Mouse (Mus musculus): ENCODE results near the gene Gm29797.

Gene Gm29797

GRCm38 (mm10) chr2:181656734-181657133, at the start of gene Gm29797:
Gm29797 (plus strand) TSS chr2:181657034.
- no peak for DNase-seq (ENCODE audit: low spot score)

GRCm38 (mm10) chr2:181618761-181619495, 37.9 kb upstream of the Gm29797 start:
- DNase-seq (ENCODE audit: low spot score) = no peak

- DNase-seq (ENCODE audit: low spot score) = no peak
These were observed 33.4 kb upstream of the Gm29797 start for GRCm38 (mm10) chr2:181623401-181623800.

- no peak for DNase-seq (ENCODE audit: low spot score)
These were observed 28.4 kb upstream of the Gm29797 start for GRCm38 (mm10) chr2:181628471-181628870.

GRCm38 (mm10) chr2:181632624-181633023, 24.2 kb upstream of the Gm29797 start:
- DNase-seq (ENCODE audit: low spot score) = no peak

- DNase-seq (ENCODE audit: low spot score) = no peak
These were observed 21.0 kb upstream of the Gm29797 start for GRCm38 (mm10) chr2:181635865-181636264.

GRCm38 (mm10) chr2:181644361-181644760, 12.5 kb upstream of the Gm29797 start:
- no peak for DNase-seq (ENCODE audit: low spot score)

- DNase-seq (ENCODE audit: low spot score) = no peak
These were observed 11.2 kb upstream of the Gm29797 start for GRCm38 (mm10) chr2:181645666-181646065.

- DNase-seq (ENCODE audit: low spot score) = no peak
These were observed 10.0 kb upstream of the Gm29797 start for GRCm38 (mm10) chr2:181646626-181647472.

GRCm38 (mm10) chr2:181648926-181649325, 7.9 kb upstream of the Gm29797 start:
- no peak for DNase-seq (ENCODE audit: low spot score)

- no peak for DNase-seq (ENCODE audit: low spot score)
These were observed 3.8 kb upstream of the Gm29797 start for GRCm38 (mm10) chr2:181653065-181653464.

- no peak for DNase-seq (ENCODE audit: low spot score)
These were observed 3.3 kb upstream of the Gm29797 start for GRCm38 (mm10) chr2:181653523-181653922.

- DNase-seq (ENCODE audit: low spot score) = no peak
These were observed 607 bp downstream of the Gm29797 start for GRCm38 (mm10) chr2:181657441-181657840.

- no peak for DNase-seq (ENCODE audit: low spot score)
These were observed 1.7 kb downstream of the Gm29797 start for GRCm38 (mm10) chr2:181658528-181658927.

- DNase-seq (ENCODE audit: low spot score) = peak; percentile 37
These were observed 2.2 kb downstream of the Gm29797 start for GRCm38 (mm10) chr2:181658930-181659555.

- peak; percentile 64 for DNase-seq (ENCODE audit: low spot score)
These were observed 2.8 kb downstream of the Gm29797 start for GRCm38 (mm10) chr2:181659609-181660055.

GRCm38 (mm10) chr2:181662620-181663297, 5.9 kb downstream of the Gm29797 start:
- no peak for DNase-seq (ENCODE audit: low spot score)

- DNase-seq (ENCODE audit: low spot score) = no peak
These were observed 6.4 kb downstream of the Gm29797 start for GRCm38 (mm10) chr2:181663298-181663630.

- DNase-seq (ENCODE audit: low spot score) = no peak
These were observed 13.6 kb downstream of the Gm29797 start for GRCm38 (mm10) chr2:181670285-181670912.

GRCm38 (mm10) chr2:181670913-181671311, 14.1 kb downstream of the Gm29797 start:
- DNase-seq (ENCODE audit: low spot score) = no peak

- DNase-seq (ENCODE audit: low spot score) = no peak
These were observed 14.5 kb downstream of the Gm29797 start, which contains the start of gene Sox18 for GRCm38 (mm10) chr2:181671326-181671725. Sox18 (minus strand) TSS chr2:181671640.

GRCm38 (mm10) chr2:181671984-181672383, 15.2 kb downstream of the Gm29797 start:
- no peak for DNase-seq (ENCODE audit: low spot score)

Data from urinary bladder, postnatal 25 days (tissue).